Mouse (Mus musculus) heart, embryonic 13.5 days (tissue): ENCODE measurements around the gene Apob. TPM values are rescaled to one million over a fixed set of nuclear protein-coding genes. Genes with fewer than 3 reads are reported as not detected.

ENCODE experiments used
- ATAC-seq: fragments of 200-750 bp; cut with Nextera tagmentation; 2 replicates; pipeline ENCODE4 v1.8.0; 2017; ENCODE audit warnings: moderate TSS enrichment; ENCODE audit not compliant: insufficient number of reproducible peaks, low FRiP score, low TSS enrichment; ENCODE audit errors: extremely low read depth
- H3K27ac ChIP-seq: fragments of 300-500 bp; sonication (generic); replicated peaks from 2 replicates; pipeline ENCODE4 v1.5.1; 2015; ENCODE audit warnings: moderate library complexity, mild to moderate bottlenecking, inconsistent platforms
- H3K27me3 ChIP-seq: fragments of 300-500 bp; sonication (generic); replicated peaks from 2 replicates; pipeline ENCODE4 v1.6.1; 2015; ENCODE audit warnings: mild to moderate bottlenecking, inconsistent platforms
- H3K36me3 ChIP-seq: fragments of 300-500 bp; sonication (generic); 2 replicates; pipeline ENCODE4 v1.6.1; 2015; ENCODE audit warnings: mild to moderate bottlenecking, inconsistent platforms
- H3K4me1 ChIP-seq: fragments of 300-500 bp; sonication (generic); 2 replicates; pipeline ENCODE4 v1.6.1; 2015; ENCODE audit warnings: inconsistent platforms
- H3K4me2 ChIP-seq: fragments of 300-500 bp; sonication (generic); 2 replicates; pipeline ENCODE4 v1.6.1; 2015; ENCODE audit warnings: inconsistent platforms, mild to moderate bottlenecking, moderate library complexity
- H3K4me3 ChIP-seq: fragments of 300-500 bp; sonication (generic); 2 replicates; pipeline ENCODE4 v1.5.1; 2015; ENCODE audit warnings: moderate library complexity, mild to moderate bottlenecking, inconsistent platforms
- H3K9ac ChIP-seq: fragments of 300-500 bp; sonication (generic); 2 replicates; pipeline ENCODE4 v1.6.1; 2015; ENCODE audit warnings: inconsistent platforms, mild to moderate bottlenecking, moderate library complexity
- H3K9me3 ChIP-seq: fragments of 300-500 bp; sonication (generic); 2 replicates; pipeline ENCODE4 v1.6.1; 2016; ENCODE audit warnings: inconsistent platforms
- WGBS: fragments of 180-500 bp; shearing (Covaris S2); methylation state at CpG from one replicate; pipeline ENCODE4 v1.1.7; 2015; ENCODE audit warnings: mixed read lengths; 5-methylcytosine and 5-hydroxymethylcytosine counted together
- polyA plus RNA-seq: library from polyadenylated mRNA; unstranded; fragments of >200 nt; fragmentation: Nextera tagmentation; extraction: Ambion mirVana; gene quantifications from 2 replicates; pipeline ENCODE4 v1.2.1, GENCODE M21; 2015

Apob gene
- polyA plus RNA-seq, 1 experiment from 2014 or later, result 0.17 TPM

DNA sequence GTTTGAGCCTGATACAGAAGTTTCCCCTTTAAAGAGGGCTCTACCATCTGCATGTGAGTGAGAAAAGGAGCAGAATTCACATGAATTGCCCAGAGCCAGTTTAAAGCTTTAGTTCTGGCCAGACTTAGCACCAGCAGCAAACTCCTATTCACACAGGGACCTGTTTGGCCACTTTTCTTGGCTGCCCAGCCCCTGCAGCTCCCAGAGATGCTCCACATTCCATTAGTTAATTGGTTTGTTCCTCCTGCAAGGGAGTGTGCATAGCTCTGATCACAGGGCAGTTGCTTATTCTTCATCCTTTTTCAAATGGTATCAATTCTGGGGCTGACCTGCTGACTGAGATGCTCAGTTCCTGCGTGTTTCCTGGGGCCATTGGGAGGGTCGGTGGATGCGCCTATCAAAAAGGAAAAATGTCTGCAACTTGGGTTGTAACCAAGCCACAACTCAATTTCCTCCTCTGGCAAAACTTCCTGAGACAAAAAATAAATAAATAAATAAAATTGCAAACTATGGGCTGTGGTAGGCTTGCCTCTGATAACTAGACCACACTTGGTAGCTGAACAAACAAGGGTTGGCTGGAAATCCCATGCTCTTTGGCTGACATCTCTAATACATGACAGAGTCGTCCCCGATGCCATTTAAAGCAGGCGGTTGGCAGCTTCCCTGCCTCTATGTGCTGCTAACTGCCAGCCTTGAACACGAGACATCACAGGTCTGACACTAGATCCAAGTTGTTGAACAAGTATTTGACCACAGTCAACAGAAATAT is 65.4 kb downstream of the Apob start:
- 64% methylated on average over 7 of the region's 7 CpGs for WGBS
- H3K27me3 ChIP-seq, result no peaks in the 10 kb centered on the region
- H3K4me2 ChIP-seq, result no peak overlapping the region
- no peak for ATAC-seq
- H3K4me3 ChIP-seq, result no peak overlapping the region
- no peaks in the 10 kb centered on the region for H3K4me1 ChIP-seq
- no peaks in the 10 kb centered on the region for H3K36me3 ChIP-seq
- no peaks in the 10 kb centered on the region for H3K9me3 ChIP-seq
- H3K27ac ChIP-seq, result no peak overlapping the region
- H3K9ac ChIP-seq, result no peak overlapping the region

DNA sequence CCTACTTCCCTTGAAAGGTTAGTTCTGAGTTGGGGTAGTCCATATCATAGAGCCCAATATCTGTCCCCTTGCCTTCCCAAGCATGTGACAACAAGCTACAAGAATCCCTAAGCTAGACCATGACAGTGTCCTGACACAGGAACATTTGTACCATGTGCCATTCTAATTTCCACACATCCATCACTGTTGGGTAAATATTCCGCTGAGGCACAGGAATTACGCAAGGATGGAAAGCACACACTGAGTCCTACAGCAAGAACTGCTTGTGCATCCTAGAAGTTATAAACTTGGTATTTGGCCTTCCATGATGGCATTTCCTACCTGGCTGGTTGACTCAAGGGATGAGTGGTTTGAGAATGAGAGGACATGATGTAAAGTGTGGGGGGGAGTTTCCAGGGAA is 69.6 kb downstream of the Apob start:
- no peak overlapping the region for H3K27ac ChIP-seq
- no peak for ATAC-seq
- WGBS, result 88% methylated on average over 2 of the region's 2 CpGs

DNA sequence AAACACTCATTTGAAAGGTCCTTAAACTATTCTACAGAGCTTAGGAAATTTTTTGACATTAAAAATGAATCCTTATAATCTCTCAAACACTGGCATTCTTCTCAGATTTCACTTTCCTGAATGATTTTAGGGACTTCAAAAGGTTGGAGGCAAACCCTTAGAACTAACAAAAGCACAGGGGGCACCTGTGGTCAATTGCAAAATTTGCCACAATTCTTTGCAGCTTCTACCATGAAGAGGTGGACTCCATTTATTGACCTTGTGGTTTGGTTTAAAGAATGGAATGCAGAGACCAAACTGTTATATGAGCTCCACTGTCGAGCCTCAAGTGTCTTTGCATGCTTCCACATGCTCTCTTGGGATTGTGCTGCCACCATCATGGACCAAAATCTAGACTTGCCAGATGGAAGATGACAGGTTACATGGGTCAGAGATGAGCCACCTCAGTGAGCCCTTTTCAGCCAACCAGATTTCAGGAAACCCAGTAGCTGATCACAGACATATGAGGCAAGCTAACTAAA is 70.4 kb downstream of the Apob start:
- no peak for ATAC-seq
- Histone ChIP-seq H3K4me3 (no peak overlapping the region), H3K27me3 (no peaks in the 10 kb centered on the region), H3K4me1 (no peaks in the 10 kb centered on the region), H3K9ac (no peak overlapping the region), H3K4me2 (no peak overlapping the region), H3K27ac (no peak overlapping the region), H3K36me3 (no peaks in the 10 kb centered on the region), H3K9me3 (no peaks in the 10 kb centered on the region)
- 35% methylated on average over 1 of the region's 1 CpGs for WGBS

More for the DNA sequence above, 69.6 kb downstream of the Apob start:
- Histone ChIP-seq H3K4me2 (no peak overlapping the region), H3K36me3 (no peaks in the 10 kb centered on the region), H3K9me3 (no peaks in the 10 kb centered on the region), H3K4me3 (no peak overlapping the region), H3K4me1 (no peaks in the 10 kb centered on the region), H3K27me3 (no peaks in the 10 kb centered on the region), H3K9ac (no peak overlapping the region)

DNA sequence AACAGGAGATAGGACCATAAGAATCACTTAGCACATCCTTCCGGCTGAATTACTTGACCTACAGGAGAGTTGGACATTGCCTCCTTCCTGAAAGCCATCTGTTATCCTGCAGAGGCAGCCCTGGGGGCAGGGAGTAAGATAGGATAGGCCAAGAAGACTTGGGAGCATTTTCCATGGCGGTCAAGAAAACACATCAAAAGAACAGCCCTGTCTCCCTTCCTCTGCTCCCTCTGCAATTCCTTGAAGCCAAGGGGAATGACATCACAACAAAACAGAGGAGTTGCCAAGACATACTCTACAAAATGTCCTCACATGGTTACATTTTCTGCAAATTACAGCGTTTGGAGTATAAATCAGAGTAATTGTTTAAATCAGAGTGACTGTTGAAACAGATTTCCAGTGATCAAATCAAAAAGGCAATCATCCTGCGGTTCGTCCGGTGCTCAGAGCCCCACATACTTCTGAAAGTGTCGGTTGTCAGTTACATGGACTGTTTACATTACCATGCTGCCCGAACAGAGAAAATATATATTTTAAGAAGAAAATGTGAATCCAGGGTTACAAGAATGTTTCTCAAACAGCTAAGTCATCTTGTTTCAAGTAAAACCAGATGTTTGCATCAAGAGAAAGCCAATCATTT is 78.7 kb downstream of the Apob start:
- Histone ChIP-seq H3K4me1 (no peaks in the 10 kb centered on the region), H3K36me3 (no peaks in the 10 kb centered on the region), H3K4me2 (no peak overlapping the region), H3K9me3 (no peaks in the 10 kb centered on the region), H3K9ac (no peak overlapping the region), H3K27me3 (0 out of 2 replicates have a peak, but pooled peaks cover 2% of the 10 kb centered on the region), H3K4me3 (no peak overlapping the region), H3K27ac (no peak overlapping the region)
- ATAC-seq, result no peak
- WGBS, result 65% methylated on average over 8 of the region's 8 CpGs

DNA sequence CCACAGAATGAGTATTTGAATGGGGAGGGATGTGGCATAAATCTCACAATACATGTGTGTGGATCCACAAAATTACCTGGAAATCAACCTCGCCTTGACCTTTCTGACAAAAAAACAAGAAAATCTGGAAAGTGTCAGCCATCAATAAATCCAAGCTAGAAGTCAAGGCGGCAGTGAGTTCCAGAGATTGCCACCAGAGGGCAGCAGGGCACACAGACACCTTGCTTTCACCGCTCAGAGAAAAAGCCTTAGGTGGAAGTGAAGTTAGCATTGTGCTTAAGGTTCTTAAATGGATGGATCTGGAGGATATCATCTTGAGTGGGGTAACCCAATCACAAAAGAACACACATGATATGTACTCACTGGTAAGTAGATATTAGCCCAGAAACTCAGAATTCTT is 82.1 kb downstream of the Apob start:
- H3K27me3 ChIP-seq, result 0 out of 2 replicates have a peak, but pooled peaks cover 2% of the 10 kb centered on the region
- H3K4me1 ChIP-seq, result no peaks in the 10 kb centered on the region; the same call in 1 of the 2 replicates
- H3K9me3 ChIP-seq, result no peaks in the 10 kb centered on the region
- H3K4me2 ChIP-seq, result no peak overlapping the region
- no peak overlapping the region for H3K27ac ChIP-seq
- no peak overlapping the region for H3K9ac ChIP-seq
- H3K36me3 ChIP-seq, result no peaks in the 10 kb centered on the region
- H3K4me3 ChIP-seq, result no peak overlapping the region
- no peak for ATAC-seq
- WGBS, result 12% methylated on average over 3 of the region's 3 CpGs

DNA sequence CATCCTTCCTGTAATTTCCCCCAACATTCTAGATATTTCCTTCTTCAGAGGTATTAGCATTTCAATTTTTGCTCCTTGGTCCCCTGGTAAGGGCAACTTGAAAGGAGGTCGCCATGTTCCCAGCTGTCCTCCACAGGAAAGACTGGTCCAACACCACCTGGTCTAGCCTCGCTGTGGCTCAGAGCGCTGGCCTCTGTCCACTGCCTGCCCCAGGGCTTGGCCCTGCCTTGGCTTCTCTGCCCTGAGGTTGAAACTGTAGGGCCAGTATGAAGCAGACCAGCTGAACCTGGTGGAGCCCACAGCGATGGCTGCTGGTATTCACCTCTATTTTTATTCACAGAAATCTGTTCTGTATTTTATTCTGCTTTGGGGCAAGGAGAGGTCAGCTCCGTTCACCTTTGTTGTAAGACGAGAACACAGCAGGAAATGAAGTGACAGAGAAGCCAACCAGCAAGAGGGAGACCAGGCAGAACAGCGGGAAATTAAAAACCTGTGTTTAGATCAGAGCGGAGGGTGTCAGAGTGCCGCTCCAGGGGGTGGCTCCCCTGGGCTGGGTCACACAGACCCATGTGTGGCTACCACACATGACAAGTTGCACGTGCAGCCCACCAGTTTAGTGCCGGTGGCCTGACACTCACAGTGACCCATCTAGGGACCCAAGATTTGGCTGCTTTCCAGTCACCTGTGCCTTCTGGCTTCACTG is 86.1 kb downstream of the Apob start:
- ATAC-seq, result no peak
- Histone ChIP-seq H3K36me3 (no peaks in the 10 kb centered on the region), H3K4me2 (no peak overlapping the region), H3K9me3 (peaks cover 3% of the 10 kb centered on the region; the same call in 1 of the 2 replicates), H3K4me1 (no peaks in the 10 kb centered on the region; the same call in 1 of the 2 replicates), H3K27ac (no peak overlapping the region), H3K27me3 (no peaks in the 10 kb centered on the region), H3K9ac (no peak overlapping the region), H3K4me3 (no peak overlapping the region)
- 57% methylated on average over 11 of the region's 11 CpGs for WGBS

Other genes with a start within 250 kb of the Apob start
- 47.9 and 53.9 TPM in 2 replicates for gene Ldah, start 230.5 kb downstream of the Apob start, polyA plus RNA-seq